Mouse (Mus musculus): ENCODE results near the gene Nfat5.

Nfat5 gene

GRCm38 (mm10) chr8:107292928-107293601 is at the start of gene Nfat5:
Gene Nfat5 (plus strand): TSS chr8:107293470.
- in situ Hi-C loops (cut with MboI, MseI) = loop anchor here (5.0 to 25.0 kb wide), 2 partner anchors 36 to 1594 kb away; no protein-coding TSS in a partner anchor

- in situ Hi-C loops (cut with MboI, MseI) = no loop called here
These were observed 49.1 kb upstream of the Nfat5 start for GRCm38 (mm10) chr8:107244218-107244617.

- in situ Hi-C loops (cut with MboI, MseI) = no loop called here
These were observed 44.8 kb upstream of the Nfat5 start for GRCm38 (mm10) chr8:107248456-107248855.

GRCm38 (mm10) chr8:107251481-107252104 is 41.7 kb upstream of the Nfat5 start:
- in situ Hi-C loops (cut with MboI, MseI) = no loop called here

- in situ Hi-C loops (cut with MboI, MseI) = no loop called here
These were observed 40.1 kb upstream of the Nfat5 start for GRCm38 (mm10) chr8:107253121-107253520.

- in situ Hi-C loops (cut with MboI, MseI) = no loop called here
These were observed 38.9 kb upstream of the Nfat5 start for GRCm38 (mm10) chr8:107254403-107254802.

- in situ Hi-C loops (cut with MboI, MseI) = loop anchor here (5.0 kb wide), 1 partner anchor 37 kb away; the partner anchor contains the start of gene Nfat5
These were observed 38.3 kb upstream of the Nfat5 start for GRCm38 (mm10) chr8:107254951-107255457.

- in situ Hi-C loops (cut with MboI, MseI) = loop anchor here (5.0 kb wide), 1 partner anchor 35 kb away; the partner anchor contains the start of gene Nfat5
These were observed 36.0 kb upstream of the Nfat5 start for GRCm38 (mm10) chr8:107257223-107257622.

- in situ Hi-C loops (cut with MboI, MseI) = no loop called here
These were observed 33.1 kb upstream of the Nfat5 start for GRCm38 (mm10) chr8:107260120-107260519.

- in situ Hi-C loops (cut with MboI, MseI) = no loop called here
These were observed 32.1 kb upstream of the Nfat5 start for GRCm38 (mm10) chr8:107261172-107261571.

GRCm38 (mm10) chr8:107262046-107262705 is 31.1 kb upstream of the Nfat5 start:
- in situ Hi-C loops (cut with MboI, MseI) = no loop called here

- in situ Hi-C loops (cut with MboI, MseI) = no loop called here
These were observed 27.5 kb upstream of the Nfat5 start for GRCm38 (mm10) chr8:107265811-107266210.

GRCm38 (mm10) chr8:107268501-107268900 is 24.8 kb upstream of the Nfat5 start:
- in situ Hi-C loops (cut with MboI, MseI) = no loop called here

- in situ Hi-C loops (cut with MboI, MseI) = no loop called here
These were observed 24.1 kb upstream of the Nfat5 start for GRCm38 (mm10) chr8:107269191-107269590.

GRCm38 (mm10) chr8:107269617-107270139 is 23.6 kb upstream of the Nfat5 start:
- in situ Hi-C loops (cut with MboI, MseI) = no loop called here

GRCm38 (mm10) chr8:107270287-107270686 is 23.0 kb upstream of the Nfat5 start:
- in situ Hi-C loops (cut with MboI, MseI) = no loop called here

- in situ Hi-C loops (cut with MboI, MseI) = no loop called here
These were observed 22.5 kb upstream of the Nfat5 start for GRCm38 (mm10) chr8:107270751-107271150.

- in situ Hi-C loops (cut with MboI, MseI) = loop anchor here (25.0 kb wide), 1 partner anchor 1610 kb away; no protein-coding TSS in a partner anchor
These were observed 15.9 kb upstream of the Nfat5 start for GRCm38 (mm10) chr8:107277323-107277883.

- in situ Hi-C loops (cut with MboI, MseI) = loop anchor here (25.0 kb wide), 1 partner anchor 1609 kb away; no protein-coding TSS in a partner anchor
These were observed 14.7 kb upstream of the Nfat5 start for GRCm38 (mm10) chr8:107278571-107278970.

- in situ Hi-C loops (cut with MboI, MseI) = loop anchor here (25.0 kb wide), 1 partner anchor 1601 kb away; no protein-coding TSS in a partner anchor
These were observed 6.6 kb upstream of the Nfat5 start for GRCm38 (mm10) chr8:107286686-107287085.

- in situ Hi-C loops (cut with MboI, MseI) = loop anchor here (25.0 kb wide), 1 partner anchor 1600 kb away; no protein-coding TSS in a partner anchor
These were observed 5.7 kb upstream of the Nfat5 start for GRCm38 (mm10) chr8:107287522-107287921.
